Mouse (Mus musculus) CH12.LX (cell line): ENCODE results near the gene Clrn2. TPM values are rescaled to one million over a fixed set of nuclear protein-coding genes. Genes with fewer than 3 reads are reported as not detected.

Source experiments
- DNase-seq: peaks from one replicate; pipeline ENCODE4 v3.0.0-alpha.2; 2013; ENCODE audit errors: extremely low read depth
- H3K27ac ChIP-seq: 2 replicates; pipeline ENCODE4 v1.5.1; 2012; ENCODE audit warnings: low read depth, mild to moderate bottlenecking, control low read depth, moderate library complexity; ENCODE audit not compliant: insufficient read depth
- H3K27me3 ChIP-seq: replicated peaks from 2 replicates; pipeline ENCODE3; 2012; ENCODE audit warnings: inconsistent platforms
- H3K36me3 ChIP-seq, 2 experiments: replicated peaks in 1 of 2; 2 replicates each; pipeline versions ENCODE3 to v1.6.1; 2012; ENCODE audit warnings: inconsistent platforms in 1 of 2, low read length in 1 of 2, mild to moderate bottlenecking in 1 of 2, mixed read lengths in 1 of 2, moderate library complexity in 1 of 2; ENCODE audit not compliant: control insufficient read depth in 1 of 2, insufficient read depth in 1 of 2
- H3K4me1 ChIP-seq, 2 experiments: 2 replicates each; pipeline ENCODE4 v1.6.1; 2012; ENCODE audit warnings: inconsistent platforms in 1 of 2, moderate library complexity in 1 of 2; ENCODE audit not compliant: insufficient read depth in 2 of 2, control insufficient read depth in 1 of 2
- H3K4me2 ChIP-seq: 2 replicates; pipeline ENCODE4 v1.6.1; 2012; ENCODE audit warnings: low read depth, mild to moderate bottlenecking, control low read depth; ENCODE audit not compliant: poor library complexity, insufficient read depth, severe bottlenecking
- H3K4me3 ChIP-seq, 3 experiments: fragments of 150-350 bp in 1 of 3; sonication (generic) in 1 of 3; replicated peaks in 1 of 3; 2 replicates each; pipeline versions ENCODE3 to v1.5.1; 2011 to 2012; ENCODE audit warnings: low read depth in 2 of 3, low read length in 2 of 3, mild to moderate bottlenecking in 2 of 3, moderate library complexity in 2 of 3, control low read depth in 1 of 3, improper control_type of control experiment in 1 of 3, inconsistent platforms in 1 of 3, mixed read lengths in 1 of 3; ENCODE audit not compliant: poor library complexity in 1 of 3
- H3K79me2 ChIP-seq: replicated peaks from 2 replicates; pipeline ENCODE4 v1.6.1; 2012; ENCODE audit warnings: mild to moderate bottlenecking, moderate library complexity; ENCODE audit not compliant: control insufficient read depth, poor library complexity, insufficient read depth, severe bottlenecking; ENCODE audit errors: extremely low read depth
- H3K9ac ChIP-seq: 2 replicates; pipeline ENCODE4 v1.6.1; 2012; ENCODE audit warnings: low read depth, mild to moderate bottlenecking, control low read depth, moderate library complexity; ENCODE audit not compliant: insufficient read depth
- H3K9me3 ChIP-seq: replicated peaks from 2 replicates; pipeline ENCODE3; 2012; ENCODE audit warnings: low read length, inconsistent platforms, mixed read lengths
- BHLHE40 ChIP-seq: IDR thresholded peaks from 2 replicates; pipeline ENCODE4 v1.6.1; 2011; ENCODE audit warnings: mild to moderate bottlenecking, low read depth, low read length, improper control_type of control experiment
- CHD1 ChIP-seq: IDR thresholded peaks from 2 replicates; pipeline ENCODE4 v1.6.1; 2012; ENCODE audit warnings: low read depth, low read length, improper control_type of control experiment, inconsistent platforms
- CTCF ChIP-seq, 2 experiments: IDR thresholded peaks in 1 of 2; conservative IDR thresholded peaks in 1 of 2; 2 replicates each; pipeline ENCODE4 v1.5.1; 2011 to 2012; ENCODE audit warnings: low read depth in 2 of 2, low read length in 2 of 2, improper control_type of control experiment in 1 of 2, inconsistent platforms in 1 of 2, mild to moderate bottlenecking in 1 of 2, moderate library complexity in 1 of 2
- E2F4 ChIP-seq: IDR thresholded peaks from 2 replicates; pipeline ENCODE4 v1.6.1; 2011; ENCODE audit warnings: low read depth, low read length, improper control_type of control experiment; ENCODE audit not compliant: insufficient replicate concordance
- ELF1 ChIP-seq: IDR thresholded peaks from 2 replicates; pipeline ENCODE4 v1.6.1; 2014; ENCODE audit warnings: low read depth, mild to moderate bottlenecking, inconsistent platforms, low read length, improper control_type of control experiment
- ETS1 ChIP-seq: conservative IDR thresholded peaks from 2 replicates; pipeline ENCODE4 v1.6.1; 2012; ENCODE audit warnings: low read depth, mild to moderate bottlenecking, inconsistent platforms, low read length, improper control_type of control experiment, moderate library complexity
- HCFC1 ChIP-seq: IDR thresholded peaks from 2 replicates; pipeline ENCODE4 v1.6.1; 2012; ENCODE audit warnings: low read depth, mild to moderate bottlenecking, inconsistent platforms, low read length, improper control_type of control experiment
- IRF4 ChIP-seq: IDR thresholded peaks from 2 replicates; pipeline ENCODE4 v1.6.1; 2014; ENCODE audit warnings: low read depth, mild to moderate bottlenecking, inconsistent platforms, low read length, improper control_type of control experiment
- JUN ChIP-seq: IDR thresholded peaks from 2 replicates; pipeline ENCODE4 v1.6.1; 2011; ENCODE audit warnings: low read depth, mild to moderate bottlenecking, low read length, improper control_type of control experiment, moderate library complexity; ENCODE audit not compliant: insufficient read depth
- JUND ChIP-seq: conservative IDR thresholded peaks from 2 replicates; pipeline ENCODE4 v1.6.1; 2011; ENCODE audit warnings: low read depth, low read length, improper control_type of control experiment
- MAZ ChIP-seq: IDR thresholded peaks from 2 replicates; pipeline ENCODE4 v1.6.1; 2012; ENCODE audit warnings: low read depth, mild to moderate bottlenecking, inconsistent platforms, low read length, improper control_type of control experiment, moderate library complexity
- MYC ChIP-seq: IDR thresholded peaks from 2 replicates; pipeline ENCODE4 v1.6.1; 2011; ENCODE audit warnings: low read depth, mild to moderate bottlenecking, improper control_type of control experiment, low read length
- NELFE ChIP-seq: IDR thresholded peaks from 2 replicates; pipeline ENCODE4 v1.6.1; 2011; ENCODE audit warnings: low read depth, low read length, improper control_type of control experiment
- POLR2A ChIP-seq: IDR thresholded peaks from 2 replicates; pipeline ENCODE4 v1.6.1; 2011; ENCODE audit warnings: low read depth, mild to moderate bottlenecking, improper control_type of control experiment, low read length
- RAD21 ChIP-seq: IDR thresholded peaks from 2 replicates; pipeline ENCODE4 v1.6.1; 2011; ENCODE audit warnings: low read depth, mild to moderate bottlenecking, low read length, improper control_type of control experiment, moderate library complexity
- RCOR1 ChIP-seq: conservative IDR thresholded peaks from 2 replicates; pipeline ENCODE4 v1.6.1; 2012; ENCODE audit warnings: low read depth, mild to moderate bottlenecking, inconsistent platforms, low read length, improper control_type of control experiment
- SIN3A ChIP-seq: IDR thresholded peaks from 2 replicates; pipeline ENCODE4 v1.6.1; 2012; ENCODE audit warnings: low read length, improper control_type of control experiment, inconsistent platforms
- SMC3 ChIP-seq: IDR thresholded peaks from 2 replicates; pipeline ENCODE4 v1.6.1; 2011; ENCODE audit warnings: low read depth, low read length, improper control_type of control experiment
- USF1 ChIP-seq: IDR thresholded peaks from 2 replicates; pipeline ENCODE4 v1.6.1; 2014; ENCODE audit warnings: low read depth, mild to moderate bottlenecking, inconsistent platforms, low read length, improper control_type of control experiment
- USF2 ChIP-seq: conservative IDR thresholded peaks from 2 replicates; pipeline ENCODE4 v1.6.1; 2011; ENCODE audit warnings: low read depth, low read length, improper control_type of control experiment
- ZKSCAN1 ChIP-seq: IDR thresholded peaks from 2 replicates; pipeline ENCODE4 v1.6.1; 2012; ENCODE audit warnings: low read depth, inconsistent platforms, low read length, improper control_type of control experiment, borderline replicate concordance
- dilution Hi-C: fragments of 300-500 bp; cut with MboI; formaldehyde crosslinking; loops from 2 replicates; pipeline ENCODE4 v1.14.3; 2020; ENCODE audit warnings: low sequenced_read_pairs; ENCODE audit not compliant: extremely low pct_unique_long_range_greater_than_20kb, extremely low pct_ligation_motif_present
- in situ Hi-C: fragments of 300-500 bp; cut with MboI; formaldehyde crosslinking; loops from 3 replicates; pipeline ENCODE4 v1.14.3; 2019; ENCODE audit warnings: low sequenced_read_pairs, low pct_ligation_motif_present, low pct_unique_long_range_greater_than_20kb, mixed read lengths
- polyA plus RNA-seq: library from polyadenylated mRNA; unstranded; fragments of >175 nt; gene quantifications from 2 replicates; pipeline ENCODE4 v1.2.1, GENCODE M21; 2012; ENCODE audit warnings: low read depth; ENCODE audit not compliant: insufficient read length
- total RNA-seq, 2 experiments: library from RNA; depleted of rRNA; stranded (reverse); fragments of 300-350 nt in 1 of 2; fragments of >200 nt in 1 of 2; gene quantifications; 2 replicates each; pipeline ENCODE4 v1.2.3; 2012 to 2014

Gene Clrn2
- total RNA-seq (2012; rRNA removed) (not detected in 2 replicates), total RNA-seq (2014; rRNA removed) (not detected in 2 replicates), polyA plus RNA-seq (not detected in 2 replicates)

GRCm38 (mm10) chr5:45453451-45453850 is at the start of gene Clrn2:
TSS of gene Clrn2 (plus strand) at chr5:45453751.
- Histone ChIP-seq H3K4me1 (peaks cover 3 to 14% of the 10 kb centered on the region in 2 experiments), H3K9me3 (no peaks in the 10 kb centered on the region), H3K27ac (no peak within 1 kb of the TSS), H3K36me3 (no peaks in the 10 kb centered on the region), H3K9ac (no peak within 1 kb of the TSS), H3K79me2 (no peaks in the 10 kb centered on the region), H3K4me3 (no peak within 1 kb of the TSS), H3K27me3 (peaks cover 6% of the 10 kb centered on the region), H3K4me2 (no peak within 1 kb of the TSS)
- dilution Hi-C loops (no loop called here), in situ Hi-C loops (loop anchor here (25.0 kb wide), 1 partner anchor 884 kb away; no protein-coding TSS in a partner anchor)
- TF ChIP-seq E2F4 (no peak), ELF1 (no peak), SMC3 (no peak), JUND (no peak), USF1 (no peak), SIN3A (no peak), CHD1 (no peak), USF2 (no peak), IRF4 (no peak), JUN (no peak), ETS1 (no peak), MAZ (no peak), MYC (no peak), CTCF (conservative IDR thresholded peaks at IDR 0.05 in 1 of 2, IDR thresholded peaks at IDR 0.05 in 1 of 2; ENCODE audit: low read depth in 2 of 2, low read length in 2 of 2) (no peak), NELFE (no peak), POLR2A (no peak), RAD21 (no peak)
- DNase-seq: no peak

GRCm38 (mm10) chr5:45406129-45406528 is 47.4 kb upstream of the Clrn2 start:
- dilution Hi-C loops: no loop called here
- no peak overlapping the region for H3K27ac ChIP-seq

More at GRCm38 (mm10) chr5:45406129-45406528, 47.4 kb upstream of the Clrn2 start:
- H3K27me3 ChIP-seq: no peaks in the 10 kb centered on the region
- DNase-seq: no peak
- in situ Hi-C loops: no loop called here
- no peaks in the 10 kb centered on the region for H3K79me2 ChIP-seq
- H3K4me2 ChIP-seq: no peak overlapping the region
- TF ChIP-seq HCFC1 (no peak), BHLHE40 (no peak), SIN3A (no peak), ZKSCAN1 (no peak), RCOR1 (no peak)
- no peaks in the 10 kb centered on the region for H3K9me3 ChIP-seq
- no peak overlapping the region for H3K9ac ChIP-seq
- H3K4me3 ChIP-seq: no peak overlapping the region
- no peaks in the 10 kb centered on the region for H3K36me3 ChIP-seq
- H3K4me1 ChIP-seq: no peaks in the 10 kb centered on the region
